Mouse (Mus musculus): ENCODE results near the gene Gatad2a. TPM values are rescaled to one million over a fixed set of nuclear protein-coding genes. Genes with fewer than 3 reads are reported as not detected.

Gatad2a gene
- polyA plus RNA-seq, 1 experiment from 2014 or later: 57.3 TPM

DNA sequence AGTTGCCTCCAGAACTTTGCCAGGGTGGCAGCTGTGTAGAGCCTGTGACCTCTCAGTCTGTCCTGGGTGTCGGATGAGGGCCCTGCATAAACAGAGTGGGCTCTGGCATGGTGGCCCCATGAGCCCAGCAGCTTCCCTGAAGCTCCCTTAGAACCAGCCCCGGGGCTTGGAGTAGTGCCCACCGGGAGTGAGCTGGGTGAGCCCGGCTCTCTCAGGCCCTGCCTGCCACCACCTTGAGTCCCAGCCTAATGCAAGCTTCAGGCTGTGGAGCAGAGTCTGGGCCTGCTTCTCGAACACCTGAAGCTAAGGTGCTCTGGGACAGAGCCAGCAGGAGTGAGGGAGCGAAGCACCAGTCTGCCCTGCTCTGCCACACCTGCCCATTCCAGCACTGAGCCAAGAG is 125.3 kb downstream of the Gatad2a start:
- 83% methylated on average over 6 of the region's 6 CpGs for WGBS
- Histone ChIP-seq H3K36me3 (replicated peaks) (no peaks in the 10 kb centered on the region), H3K27me3 (replicated peaks; ENCODE audit: low read depth, poor library complexity, severe bottlenecking) (peaks cover 23% of the 10 kb centered on the region), H3K27ac (replicated peaks) (no peak overlapping the region), H3K4me1 (0 out of 2 replicates have a peak, but pooled peaks cover 8% of the 10 kb centered on the region), H3K9me3 (no peaks in the 10 kb centered on the region), H3K4me3 (no peak overlapping the region)
- DNase-seq (ENCODE audit: low spot score): no peak

DNA sequence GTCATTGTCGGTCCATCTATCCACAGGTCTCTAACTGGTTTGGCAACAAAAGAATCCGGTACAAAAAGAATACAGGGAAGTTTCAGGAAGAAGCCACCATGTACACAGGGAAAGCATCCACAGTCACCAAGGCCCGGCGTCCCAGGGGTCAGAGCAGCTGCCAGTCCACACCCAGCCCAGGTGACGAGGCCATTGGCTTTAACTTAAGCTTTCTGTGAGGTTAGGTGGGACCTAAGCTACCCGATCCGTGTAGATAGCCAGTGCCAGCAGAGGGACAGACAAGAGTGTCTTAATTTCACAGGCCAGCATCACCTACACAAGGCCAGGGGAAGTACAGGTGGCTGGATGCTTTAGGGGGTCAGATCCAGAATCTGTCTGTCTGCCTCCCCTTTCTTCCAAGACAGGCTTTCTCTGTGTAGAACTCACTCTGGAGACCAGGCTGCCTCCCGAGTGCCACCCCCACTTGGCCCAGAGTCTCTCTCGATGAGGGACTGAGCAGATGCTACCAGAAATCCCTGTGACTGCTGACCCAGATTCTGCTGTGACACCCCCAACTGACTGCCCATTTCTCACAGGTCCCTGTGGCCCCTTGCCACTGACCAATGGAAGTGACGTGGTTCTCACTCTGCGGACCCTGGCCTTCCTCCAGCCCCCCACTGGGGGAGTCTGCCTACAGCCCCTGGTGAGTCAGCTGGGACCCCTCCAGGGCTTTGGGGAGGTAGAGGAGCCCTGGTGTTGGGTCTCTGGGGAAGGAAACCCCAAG is 126.0 kb downstream of the Gatad2a start:
- Histone ChIP-seq H3K4me1 (0 out of 2 replicates have a peak, but pooled peaks cover 8% of the 10 kb centered on the region), H3K36me3 (replicated peaks) (no peaks in the 10 kb centered on the region), H3K27ac (replicated peaks) (no peak overlapping the region), H3K4me3 (no peak overlapping the region), H3K27me3 (replicated peaks; ENCODE audit: low read depth, poor library complexity, severe bottlenecking) (peaks cover 16% of the 10 kb centered on the region; the same call in 1 of the 2 replicates), H3K9me3 (no peaks in the 10 kb centered on the region)
- DNase-seq (ENCODE audit: low spot score): no peak
- 83% methylated on average over 11 of the region's 11 CpGs for WGBS

DNA sequence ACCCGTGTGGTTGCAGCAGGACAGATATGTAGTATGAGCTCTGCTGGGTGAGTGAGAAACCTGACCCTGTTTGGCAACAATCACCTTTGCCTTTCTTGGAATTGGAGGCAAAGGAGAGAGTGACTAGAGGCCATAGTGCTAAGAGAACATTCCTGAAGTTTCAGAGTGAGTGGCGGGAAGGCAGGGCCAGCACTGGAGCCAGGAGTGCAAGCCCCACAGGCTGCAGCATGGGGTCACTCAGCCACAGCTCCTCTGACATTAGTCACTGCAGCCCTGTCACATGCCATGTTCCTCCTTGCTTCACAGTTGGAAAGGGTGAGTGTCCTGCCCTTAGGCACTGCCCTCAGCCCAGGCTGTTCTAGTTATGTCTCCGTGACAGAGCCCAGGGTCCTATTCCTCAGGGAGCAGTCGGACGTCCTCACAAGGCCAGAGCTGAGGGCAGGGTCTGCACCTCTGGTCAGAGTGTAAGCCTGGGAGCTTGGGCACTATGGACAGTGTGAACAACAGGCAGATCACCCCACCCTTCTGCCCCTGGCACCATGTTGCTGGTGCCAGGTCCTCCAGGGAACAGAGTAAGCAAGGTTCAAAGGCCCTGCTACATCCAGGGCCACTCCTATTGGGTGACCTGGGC is 128.4 kb downstream of the Gatad2a start:
- Histone ChIP-seq H3K36me3 (replicated peaks) (peaks cover 6% of the 10 kb centered on the region; the same call in 1 of the 2 replicates), H3K27me3 (replicated peaks; ENCODE audit: low read depth, poor library complexity, severe bottlenecking) (no peaks in the 10 kb centered on the region), H3K9me3 (no peaks in the 10 kb centered on the region), H3K27ac (replicated peaks) (no peak overlapping the region), H3K4me3 (no peak overlapping the region), H3K4me1 (0 out of 2 replicates have a peak, but pooled peaks cover 5% of the 10 kb centered on the region)
- 71% methylated on average over 5 of the region's 5 CpGs for WGBS
- no peak for DNase-seq (ENCODE audit: low spot score)

DNA sequence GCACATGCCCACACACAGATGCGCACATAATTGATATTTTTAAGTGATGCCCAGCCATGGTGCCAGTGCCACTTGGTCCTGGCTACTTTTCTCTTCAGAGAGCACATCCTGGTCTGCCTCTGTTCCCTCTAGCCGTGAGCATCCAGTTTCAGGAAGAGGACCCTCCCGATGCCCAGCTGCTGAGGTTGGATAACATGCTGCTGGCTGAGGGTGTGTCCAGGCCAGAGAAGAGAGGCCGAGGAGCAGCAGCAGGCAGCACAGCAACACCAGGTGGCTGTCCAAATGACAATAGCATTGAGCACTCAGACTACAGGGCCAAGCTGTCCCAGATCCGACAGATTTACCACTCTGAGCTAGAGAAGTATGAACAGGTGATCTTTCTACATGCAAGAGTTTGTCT is 132.0 kb downstream of the Gatad2a start:
- Histone ChIP-seq H3K4me1 (0 out of 2 replicates have a peak, but pooled peaks cover 5% of the 10 kb centered on the region), H3K36me3 (replicated peaks) (peaks cover 12% of the 10 kb centered on the region), H3K4me3 (no peak overlapping the region), H3K27ac (replicated peaks) (no peak overlapping the region), H3K27me3 (replicated peaks; ENCODE audit: low read depth, poor library complexity, severe bottlenecking) (no peaks in the 10 kb centered on the region), H3K9me3 (no peaks in the 10 kb centered on the region)
- DNase-seq (ENCODE audit: low spot score): no peak
- WGBS: 74% methylated on average over 5 of the region's 5 CpGs

DNA sequence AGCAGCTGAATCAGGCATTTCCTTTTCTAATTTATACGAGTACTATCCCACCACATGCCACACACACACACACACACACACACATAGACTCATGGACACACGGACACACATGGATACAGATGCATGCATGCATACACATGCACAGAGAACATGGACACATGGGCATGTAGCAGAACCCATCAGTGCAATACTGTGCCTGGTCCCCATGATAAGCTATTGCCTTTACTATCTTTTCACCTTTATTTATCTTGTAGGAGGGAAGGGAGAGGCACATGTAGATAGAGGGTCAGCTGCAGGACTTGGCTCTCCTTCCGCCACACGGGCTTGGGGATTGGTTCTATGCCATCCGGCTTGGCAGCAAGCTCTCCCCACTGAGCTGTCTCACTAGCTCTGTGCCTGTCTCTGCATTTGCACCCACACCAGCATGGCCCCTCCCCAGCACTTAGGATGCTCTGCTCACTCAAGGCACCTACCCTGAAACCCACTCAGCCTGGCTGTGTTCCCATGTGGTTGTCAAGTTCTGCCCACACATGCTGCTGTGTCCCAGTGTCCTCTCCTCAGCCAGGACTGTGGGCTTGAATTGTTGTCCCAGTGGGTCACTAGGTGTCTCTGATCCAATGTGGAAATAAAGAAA is 132.7 kb downstream of the Gatad2a start:
- Histone ChIP-seq H3K4me3 (no peak overlapping the region), H3K9me3 (no peaks in the 10 kb centered on the region), H3K27ac (replicated peaks) (no peak overlapping the region), H3K4me1 (0 out of 2 replicates have a peak, but pooled peaks cover 5% of the 10 kb centered on the region), H3K27me3 (replicated peaks; ENCODE audit: low read depth, poor library complexity, severe bottlenecking) (no peaks in the 10 kb centered on the region), H3K36me3 (replicated peaks) (peaks cover 12% of the 10 kb centered on the region)
- WGBS: 90% methylated on average over 5 of the region's 5 CpGs
- no peak for DNase-seq (ENCODE audit: low spot score)

DNA sequence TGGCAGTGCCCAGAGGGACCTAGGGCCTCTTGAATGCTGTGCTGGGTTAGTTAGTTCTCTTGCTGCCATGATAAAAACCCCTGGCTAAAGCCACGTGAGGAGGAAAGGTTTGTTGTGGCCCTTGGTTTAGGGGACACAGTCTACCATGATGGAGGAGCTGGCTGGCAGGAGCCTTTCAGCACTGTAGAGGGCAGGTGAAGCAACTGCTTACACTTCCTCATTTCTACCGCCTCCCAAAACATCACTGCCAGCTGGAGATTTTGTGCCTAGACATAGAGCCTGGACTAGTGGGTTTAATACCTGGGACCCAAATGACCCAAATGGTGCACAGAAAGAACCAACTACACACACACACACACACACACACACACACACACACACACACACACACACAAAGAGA is 134.9 kb downstream of the Gatad2a start:
- WGBS: 64% methylated on average over 2 of the region's 2 CpGs
- no peak for DNase-seq (ENCODE audit: low spot score)
- no peak overlapping the region for H3K4me3 ChIP-seq
- peaks cover 12% of the 10 kb centered on the region for H3K36me3 ChIP-seq (replicated peaks)
- no peaks in the 10 kb centered on the region for H3K9me3 ChIP-seq
- no peak overlapping the region for H3K27ac ChIP-seq (replicated peaks)
- H3K27me3 ChIP-seq (replicated peaks; ENCODE audit: low read depth, poor library complexity, severe bottlenecking): no peaks in the 10 kb centered on the region
- H3K4me1 ChIP-seq: no peaks in the 10 kb centered on the region

DNA sequence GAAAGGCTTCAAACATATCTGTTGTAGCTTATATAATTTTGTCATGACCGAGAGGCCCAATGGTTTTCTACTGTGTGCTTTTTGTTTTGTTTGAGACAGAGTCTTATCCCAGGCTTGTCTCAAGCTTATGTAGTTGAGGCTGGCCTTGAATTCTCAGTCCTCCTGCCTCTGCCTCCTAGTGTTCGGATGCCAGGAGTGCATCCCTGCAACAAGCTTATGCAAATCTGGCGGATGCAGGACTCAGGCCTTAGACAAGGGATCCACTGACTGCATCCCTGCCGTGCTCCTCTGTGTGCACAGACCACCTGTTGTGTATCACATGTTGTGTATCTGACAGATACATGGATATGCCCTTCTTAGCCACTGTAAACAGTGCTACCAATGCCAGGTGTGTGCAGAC is 135.4 kb downstream of the Gatad2a start:
- Histone ChIP-seq H3K27ac (replicated peaks) (no peak overlapping the region), H3K27me3 (replicated peaks; ENCODE audit: low read depth, poor library complexity, severe bottlenecking) (no peaks in the 10 kb centered on the region), H3K4me3 (no peak overlapping the region), H3K36me3 (replicated peaks) (peaks cover 12% of the 10 kb centered on the region), H3K9me3 (no peaks in the 10 kb centered on the region), H3K4me1 (no peaks in the 10 kb centered on the region)
- no peak for DNase-seq (ENCODE audit: low spot score)
- 61% methylated on average over 4 of the region's 4 CpGs for WGBS

Other genes with a start within 250 kb of the Gatad2a start
- 5.6 and 6.3 TPM in 2 replicates for gene Zfp963, start 246.4 kb downstream of the Gatad2a start, polyA plus RNA-seq (2016; fragmentation: Nextera tagmentation; extraction: Ambion mirVana)
- gene Gm20422, start 221.5 kb downstream of the Gatad2a start, polyA plus RNA-seq (2016; fragmentation: Nextera tagmentation; extraction: Ambion mirVana): 1.2 TPM in 1 of 2 replicates, not detected in the other
- gene Atp13a1, start 205.2 kb downstream of the Gatad2a start, polyA plus RNA-seq (2016; fragmentation: Nextera tagmentation; extraction: Ambion mirVana): 59.8 and 65.8 TPM in 2 replicates
- gene Zfp866, start 205.2 kb downstream of the Gatad2a start, polyA plus RNA-seq (2016; fragmentation: Nextera tagmentation; extraction: Ambion mirVana): 33.3 and 34.7 TPM in 2 replicates
- gene Gmip, start 187.7 kb downstream of the Gatad2a start, polyA plus RNA-seq (2016; fragmentation: Nextera tagmentation; extraction: Ambion mirVana): 9.6 and 10.6 TPM in 2 replicates
- gene Lpar2, start 174.0 kb downstream of the Gatad2a start, polyA plus RNA-seq (2016; fragmentation: Nextera tagmentation; extraction: Ambion mirVana): 1.0 and 1.1 TPM in 2 replicates
- gene Pbx4, start 163.9 kb downstream of the Gatad2a start, polyA plus RNA-seq (2016; fragmentation: Nextera tagmentation; extraction: Ambion mirVana): 17.1 and 18.0 TPM in 2 replicates
- gene Cilp2, start 108.7 kb downstream of the Gatad2a start, polyA plus RNA-seq (2016; fragmentation: Nextera tagmentation; extraction: Ambion mirVana): 0.39 and 0.54 TPM in 2 replicates
- 4.4 and 4.8 TPM in 2 replicates for gene Tssk6, start 94.2 kb downstream of the Gatad2a start, polyA plus RNA-seq (2016; fragmentation: Nextera tagmentation; extraction: Ambion mirVana)
- gene Ndufa13, start 93.8 kb downstream of the Gatad2a start, polyA plus RNA-seq (2016; fragmentation: Nextera tagmentation; extraction: Ambion mirVana): 159 and 164 TPM in 2 replicates
- 4.2 and 4.3 TPM in 2 replicates for gene Yjefn3, start 93.7 kb downstream of the Gatad2a start, polyA plus RNA-seq (2016; fragmentation: Nextera tagmentation; extraction: Ambion mirVana)
- gene Mau2, start 46.4 kb upstream of the Gatad2a start, polyA plus RNA-seq (2016; fragmentation: Nextera tagmentation; extraction: Ambion mirVana): 63.9 and 67.3 TPM in 2 replicates
- gene Sugp1, start 46.4 kb upstream of the Gatad2a start, polyA plus RNA-seq (2016; fragmentation: Nextera tagmentation; extraction: Ambion mirVana): 53.5 and 56.5 TPM in 2 replicates
- 0.47 and 0.80 TPM in 2 replicates for gene Tm6sf2, start 76.5 kb upstream of the Gatad2a start, polyA plus RNA-seq (2016; fragmentation: Nextera tagmentation; extraction: Ambion mirVana)
- gene Hapln4, start 87.1 kb upstream of the Gatad2a start, polyA plus RNA-seq (2016; fragmentation: Nextera tagmentation; extraction: Ambion mirVana): 0.14 and 0.24 TPM in 2 replicates
- gene Ncan, start 124.5 kb upstream of the Gatad2a start, polyA plus RNA-seq (2016; fragmentation: Nextera tagmentation; extraction: Ambion mirVana): 6.2 and 6.8 TPM in 2 replicates
- gene Nr2c2ap, start 134.9 kb upstream of the Gatad2a start, polyA plus RNA-seq (2016; fragmentation: Nextera tagmentation; extraction: Ambion mirVana): 32.0 and 33.4 TPM in 2 replicates
- 22.4 and 25.2 TPM in 2 replicates for gene Rfxank, start 142.8 kb upstream of the Gatad2a start, polyA plus RNA-seq (2016; fragmentation: Nextera tagmentation; extraction: Ambion mirVana)
- gene Borcs8, start 143.1 kb upstream of the Gatad2a start, polyA plus RNA-seq (2016; fragmentation: Nextera tagmentation; extraction: Ambion mirVana): 45.8 and 46.8 TPM in 2 replicates
- gene Mef2b, start 143.3 kb upstream of the Gatad2a start, polyA plus RNA-seq (2016; fragmentation: Nextera tagmentation; extraction: Ambion mirVana): 0.69 and 0.70 TPM in 2 replicates
- gene Tmem161a, start 176.0 kb upstream of the Gatad2a start, polyA plus RNA-seq (2016; fragmentation: Nextera tagmentation; extraction: Ambion mirVana): 66.1 and 72.1 TPM in 2 replicates
- gene Slc25a42, start 215.9 kb upstream of the Gatad2a start, polyA plus RNA-seq (2016; fragmentation: Nextera tagmentation; extraction: Ambion mirVana): 2.6 and 2.9 TPM in 2 replicates
- gene Sugp2, start 237.8 kb upstream of the Gatad2a start, polyA plus RNA-seq (2016; fragmentation: Nextera tagmentation; extraction: Ambion mirVana): 47.0 and 50.8 TPM in 2 replicates
- gene Armc6, start 238.1 kb upstream of the Gatad2a start, polyA plus RNA-seq (2016; fragmentation: Nextera tagmentation; extraction: Ambion mirVana): 30.8 and 31.9 TPM in 2 replicates